Mouse (Mus musculus): ENCODE results near the gene Olfr1262. TPM values are rescaled to one million over a fixed set of nuclear protein-coding genes. Genes with fewer than 3 reads are reported as not detected.

Gene Olfr1262
- total RNA-seq (2015; ENCODE audit: low replicate concordance) (not detected in 2 replicates), total RNA-seq (2017; ENCODE audit: low replicate concordance) (not detected in 2 replicates)

- no peak for ATAC-seq (replicated peaks; ENCODE audit: low FRiP score, poor library complexity, severe bottlenecking)
These were observed at the start of gene Olfr1262 for GRCm38 (mm10) chr2:89999845-90000244. Gene Olfr1262, plus strand, starts transcription at chr2:90000145.

DNA sequence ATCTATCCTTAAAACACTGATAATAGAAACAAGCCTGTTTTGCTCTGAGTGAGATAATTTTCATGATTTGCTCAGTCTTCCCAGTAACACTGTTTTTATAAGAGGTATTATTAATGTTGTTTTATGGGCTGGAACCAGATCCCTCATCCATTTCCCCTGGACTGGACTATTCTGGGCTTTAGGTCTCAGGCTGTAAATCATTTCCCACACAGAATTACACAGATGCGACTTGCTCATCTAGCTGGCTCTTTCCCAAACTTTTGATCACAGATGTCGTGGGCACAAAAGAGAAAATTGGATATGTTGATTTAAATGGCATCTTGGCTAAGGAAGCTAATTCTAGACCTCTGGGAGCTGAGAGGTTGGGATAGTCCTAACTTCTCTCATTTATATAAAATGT is 25.8 kb upstream of the Olfr1262 start, which contains the start of gene Olfr1260:
Gene Olfr1260 (plus strand): TSS at position 157 of the 400 bp plus-strand sequence.
- no peak for ATAC-seq (replicated peaks; ENCODE audit: low FRiP score, poor library complexity, severe bottlenecking)

- no peak for ATAC-seq (replicated peaks; ENCODE audit: low FRiP score, poor library complexity, severe bottlenecking)
These were observed 22.2 kb upstream of the Olfr1262 start for GRCm38 (mm10) chr2:89977709-89978108.

GRCm38 (mm10) chr2:89990921-89991320 is 9.0 kb upstream of the Olfr1262 start, which contains the start of gene Olfr1261:
Gene Olfr1261, plus strand, starts transcription at chr2:89991221.
- no peak for ATAC-seq (replicated peaks; ENCODE audit: low FRiP score, poor library complexity, severe bottlenecking)

DNA sequence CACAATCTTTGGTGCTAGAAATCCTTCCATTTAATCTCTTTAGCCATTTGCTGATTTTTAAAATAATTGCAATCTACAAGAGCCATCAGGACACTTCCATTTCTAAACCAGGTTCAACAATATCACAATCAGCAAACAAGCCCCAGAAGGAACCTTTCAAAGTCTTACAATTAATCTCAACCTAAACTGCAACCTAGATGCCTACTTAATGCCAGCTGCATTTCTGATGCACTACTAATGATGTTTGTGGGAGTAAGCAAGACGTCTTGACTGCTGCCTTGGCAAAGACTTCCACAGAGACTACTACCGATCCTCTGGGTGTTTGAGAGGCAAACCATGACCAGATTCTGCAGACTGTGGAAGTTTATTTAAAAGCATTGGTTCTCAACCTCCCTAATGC is 11.9 kb downstream of the Olfr1262 start, which contains the start of gene Olfr1263:
Gene Olfr1263 (plus strand): TSS at position 301 of the 400 bp plus-strand sequence.
- no peak for ATAC-seq (replicated peaks; ENCODE audit: low FRiP score, poor library complexity, severe bottlenecking)

GRCm38 (mm10) chr2:90025477-90025876 is 25.5 kb downstream of the Olfr1262 start, which contains the start of gene Olfr1264:
Gene Olfr1264, minus strand, starts transcription at chr2:90025577.
- ATAC-seq (replicated peaks; ENCODE audit: low FRiP score, poor library complexity, severe bottlenecking) = no peak

DNA sequence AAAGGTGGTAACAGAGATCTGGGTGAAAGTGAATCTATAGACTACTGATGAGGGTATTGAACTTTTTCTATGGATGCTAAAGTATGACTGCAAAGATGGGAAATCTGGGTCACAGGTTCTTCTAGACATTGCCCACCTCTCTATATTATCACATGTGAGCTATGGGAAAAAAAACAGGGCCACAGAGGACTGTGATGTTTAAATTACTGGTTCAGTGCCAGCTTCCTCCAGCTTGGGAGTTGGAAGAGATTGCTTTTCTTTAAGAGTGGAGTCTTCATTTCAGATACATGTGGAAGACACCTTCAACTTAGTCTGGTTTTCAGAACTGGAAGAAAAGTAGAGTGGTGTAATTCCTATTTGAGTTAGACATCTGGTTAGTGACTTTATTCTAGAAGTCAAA is 35.1 kb downstream of the Olfr1262 start, which contains the start of gene Olfr1265:
Gene Olfr1265 (plus strand): TSS at position 301 of the 400 bp plus-strand sequence.
- no peak for ATAC-seq (replicated peaks; ENCODE audit: low FRiP score, poor library complexity, severe bottlenecking)

Other genes starting within 250 kb of the Olfr1262 start
- gene Olfr1253, start 243.1 kb upstream of the Olfr1262 start, total RNA-seq (2015; ENCODE audit: low replicate concordance) = not detected in 2 replicates
- gene Olfr1253, start 243.1 kb upstream of the Olfr1262 start, total RNA-seq (2017; ENCODE audit: low replicate concordance) = 0.42 TPM in 1 of 2 replicates, not detected in the other
- gene Olfr1254, start 206.5 kb upstream of the Olfr1262 start, total RNA-seq (2015; ENCODE audit: low replicate concordance) = not detected in 2 replicates
- gene Olfr1254, start 206.5 kb upstream of the Olfr1262 start, total RNA-seq (2017; ENCODE audit: low replicate concordance) = not detected in 2 replicates
- not detected in 2 replicates for gene Olfr1255, start 188.1 kb upstream of the Olfr1262 start, total RNA-seq (2015; ENCODE audit: low replicate concordance)
- not detected in 2 replicates for gene Olfr1255, start 188.1 kb upstream of the Olfr1262 start, total RNA-seq (2017; ENCODE audit: low replicate concordance)
- not detected in 2 replicates for gene Olfr1256, start 158.6 kb upstream of the Olfr1262 start, total RNA-seq (2015; ENCODE audit: low replicate concordance)
- not detected in 2 replicates for gene Olfr1256, start 158.6 kb upstream of the Olfr1262 start, total RNA-seq (2017; ENCODE audit: low replicate concordance)
- not detected in 2 replicates for gene Olfr48, start 151.9 kb upstream of the Olfr1262 start, total RNA-seq (2015; ENCODE audit: low replicate concordance)
- not detected in 2 replicates for gene Olfr48, start 151.9 kb upstream of the Olfr1262 start, total RNA-seq (2017; ENCODE audit: low replicate concordance)
- not detected in 2 replicates for gene Olfr1257, start 121.7 kb upstream of the Olfr1262 start, total RNA-seq (2015; ENCODE audit: low replicate concordance)
- gene Olfr1257, start 121.7 kb upstream of the Olfr1262 start, total RNA-seq (2017; ENCODE audit: low replicate concordance) = not detected in 2 replicates
- gene Olfr1258, start 72.8 kb upstream of the Olfr1262 start, total RNA-seq (2015; ENCODE audit: low replicate concordance) = not detected in 2 replicates
- not detected in 2 replicates for gene Olfr1258, start 72.8 kb upstream of the Olfr1262 start, total RNA-seq (2017; ENCODE audit: low replicate concordance)
- gene Olfr1259, start 51.5 kb upstream of the Olfr1262 start, total RNA-seq (2015; ENCODE audit: low replicate concordance) = not detected in 2 replicates
- 0.56 TPM in 1 of 2 replicates, not detected in the other for gene Olfr1259, start 51.5 kb upstream of the Olfr1262 start, total RNA-seq (2017; ENCODE audit: low replicate concordance)
- not detected in 2 replicates for gene Olfr1260, start 25.8 kb upstream of the Olfr1262 start, total RNA-seq (2015; ENCODE audit: low replicate concordance)
- not detected in 2 replicates for gene Olfr1260, start 25.8 kb upstream of the Olfr1262 start, total RNA-seq (2017; ENCODE audit: low replicate concordance)
- not detected in 2 replicates for gene Olfr1261, start 8.9 kb upstream of the Olfr1262 start, total RNA-seq (2015; ENCODE audit: low replicate concordance)
- 0.28 TPM in 1 of 2 replicates, not detected in the other for gene Olfr1261, start 8.9 kb upstream of the Olfr1262 start, total RNA-seq (2017; ENCODE audit: low replicate concordance)
- gene Olfr1263, start 12.0 kb downstream of the Olfr1262 start, total RNA-seq (2015; ENCODE audit: low replicate concordance) = not detected in 2 replicates
- not detected in 2 replicates for gene Olfr1263, start 12.0 kb downstream of the Olfr1262 start, total RNA-seq (2017; ENCODE audit: low replicate concordance)
- not detected in 2 replicates for gene Olfr1264, start 25.4 kb downstream of the Olfr1262 start, total RNA-seq (2015; ENCODE audit: low replicate concordance)
- gene Olfr1264, start 25.4 kb downstream of the Olfr1262 start, total RNA-seq (2017; ENCODE audit: low replicate concordance) = not detected in 2 replicates
- not detected in 2 replicates for gene Olfr1265, start 35.2 kb downstream of the Olfr1262 start, total RNA-seq (2015; ENCODE audit: low replicate concordance)
- not detected in 2 replicates for gene Olfr1265, start 35.2 kb downstream of the Olfr1262 start, total RNA-seq (2017; ENCODE audit: low replicate concordance)
- gene Olfr140, start 63.4 kb downstream of the Olfr1262 start, total RNA-seq (2015; ENCODE audit: low replicate concordance) = not detected in 2 replicates
- not detected in 2 replicates for gene Olfr140, start 63.4 kb downstream of the Olfr1262 start, total RNA-seq (2017; ENCODE audit: low replicate concordance)
- gene Olfr1269, start 121.3 kb downstream of the Olfr1262 start, total RNA-seq (2015; ENCODE audit: low replicate concordance) = not detected in 2 replicates
- not detected in 2 replicates for gene Olfr1269, start 121.3 kb downstream of the Olfr1262 start, total RNA-seq (2017; ENCODE audit: low replicate concordance)
- not detected in 2 replicates for gene Olfr32, start 142.2 kb downstream of the Olfr1262 start, total RNA-seq (2015; ENCODE audit: low replicate concordance)
- gene Olfr32, start 142.2 kb downstream of the Olfr1262 start, total RNA-seq (2017; ENCODE audit: low replicate concordance) = not detected in 2 replicates
- not detected in 2 replicates for gene Olfr1270, start 152.9 kb downstream of the Olfr1262 start, total RNA-seq (2015; ENCODE audit: low replicate concordance)
- not detected in 2 replicates for gene Olfr1270, start 152.9 kb downstream of the Olfr1262 start, total RNA-seq (2017; ENCODE audit: low replicate concordance)
- 1.3 TPM in 1 of 2 replicates, not detected in the other for gene Olfr1506, start 224.3 kb downstream of the Olfr1262 start, total RNA-seq (2015; ENCODE audit: low replicate concordance)
- 0.85 and 5.7 TPM in 2 replicates for gene Olfr1506, start 224.3 kb downstream of the Olfr1262 start, total RNA-seq (2017; ENCODE audit: low replicate concordance)